Mouse (Mus musculus) spleen, postnatal 36 days (tissue): ENCODE results near the gene Eps8.

Experiments
- DNase-seq, 2 experiments: peaks; one replicate each; pipeline ENCODE4 v3.0.0; 2022; ENCODE audit warnings: low spot score in 2 of 2, mixed read lengths in 1 of 2

Gene Eps8

DNA sequence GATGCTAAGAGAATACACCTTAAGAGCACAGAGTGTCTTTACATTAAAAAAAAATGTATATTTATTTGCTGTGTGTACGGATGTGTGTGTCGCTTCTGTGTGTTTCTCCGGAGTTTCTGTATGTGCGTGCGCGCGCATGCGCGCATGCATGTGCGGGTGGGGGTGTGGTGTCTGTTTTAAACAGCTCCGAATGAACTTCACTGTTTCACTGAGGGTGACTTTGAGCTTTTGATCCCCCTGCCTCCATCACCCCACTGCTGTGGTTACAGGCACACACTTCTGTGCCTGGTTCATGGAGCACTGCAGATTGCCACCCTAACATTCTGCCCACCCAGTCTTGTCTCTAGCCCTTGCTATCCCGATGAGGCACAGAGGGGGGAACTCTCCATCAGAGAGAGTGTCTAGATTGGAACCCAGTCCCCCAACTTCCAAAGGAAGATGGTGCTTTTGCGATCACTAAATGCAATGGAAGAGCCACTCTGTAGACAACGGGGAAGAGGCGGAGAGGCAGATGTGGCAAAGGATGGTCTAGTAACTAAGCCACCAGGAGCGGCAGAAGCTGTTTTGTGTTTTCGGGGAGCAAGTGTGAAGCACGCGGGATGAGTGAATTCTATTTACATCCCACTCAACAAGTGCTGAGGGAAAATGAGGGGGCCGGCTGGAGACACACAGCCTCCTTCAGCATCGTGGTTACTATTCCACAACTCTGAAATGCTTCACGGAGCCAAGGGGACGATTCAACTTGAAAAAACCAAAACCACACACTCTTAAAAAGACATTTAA is 7.1 kb upstream of the Eps8 start:
- DNase-seq = no peak

DNA sequence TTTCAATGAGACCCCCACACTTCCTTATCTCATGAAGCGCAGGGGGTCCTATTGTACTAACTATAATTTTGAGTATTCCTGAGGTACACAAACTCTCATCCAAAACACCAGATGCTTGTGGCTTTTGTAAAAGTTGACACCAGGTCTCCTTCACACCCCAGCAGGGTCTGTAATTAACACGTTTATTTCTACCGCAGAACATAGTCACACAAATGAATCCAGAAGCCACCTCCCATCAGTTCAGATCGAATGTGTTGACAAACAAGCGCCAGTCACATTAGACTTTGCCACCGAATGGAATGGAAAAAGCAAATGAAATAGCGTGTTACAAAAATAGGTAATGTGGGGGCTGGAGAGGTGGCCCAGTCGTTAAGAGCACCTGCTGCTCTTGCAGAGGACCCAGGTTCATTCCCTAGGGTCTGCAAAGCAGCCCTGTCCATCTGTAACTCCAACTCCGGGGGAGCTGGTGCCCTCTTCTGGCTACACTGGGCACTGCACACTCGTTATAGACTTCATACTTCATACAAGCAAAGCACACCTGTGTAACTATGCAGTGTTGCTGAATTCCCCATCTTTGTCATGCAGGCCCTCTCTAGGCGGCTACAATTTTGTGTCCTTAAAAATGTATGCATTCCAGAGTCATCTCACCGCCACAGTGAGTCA is 3.9 kb upstream of the Eps8 start:
- no peak for DNase-seq

DNA sequence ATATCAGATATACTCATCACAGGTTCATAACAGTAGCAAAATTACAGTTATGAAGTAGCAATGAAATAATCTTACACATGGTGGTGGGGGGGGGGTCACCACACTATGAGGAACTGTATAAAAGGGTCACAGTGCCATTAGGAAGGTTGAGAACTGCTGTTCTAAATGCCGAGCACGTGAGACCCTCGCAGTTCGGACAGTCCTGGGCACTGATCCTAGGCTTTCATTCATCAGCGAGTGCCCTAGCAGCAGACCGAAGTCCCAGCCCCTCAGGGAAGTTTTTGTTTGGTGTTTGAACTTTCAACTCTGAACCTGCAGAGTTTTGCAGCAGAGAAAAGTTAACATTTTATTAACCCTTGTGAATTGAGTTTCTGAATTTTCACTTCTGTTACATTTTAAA is 2.5 kb upstream of the Eps8 start:
- DNase-seq = no peak

DNA sequence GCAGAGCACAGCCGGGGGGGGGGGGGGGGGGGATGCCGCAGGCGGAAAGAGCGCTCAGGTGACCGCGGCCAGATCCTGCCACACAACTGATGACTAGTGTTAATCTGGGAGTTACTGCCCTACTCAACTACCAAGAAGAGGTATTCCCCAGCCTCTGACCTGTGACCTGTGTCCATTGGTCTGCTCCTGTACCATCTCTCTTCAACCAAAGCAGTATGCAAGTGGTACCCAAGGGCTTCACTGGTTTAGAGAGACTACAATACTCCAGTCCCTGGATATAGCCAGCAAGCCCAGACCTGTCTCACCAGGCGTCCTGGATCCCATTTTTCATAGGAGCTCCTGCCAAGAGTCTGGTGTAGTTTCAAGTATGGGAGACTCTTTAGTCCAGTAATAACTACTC is 5.1 kb downstream of the Eps8 start:
- DNase-seq = no peak

DNA sequence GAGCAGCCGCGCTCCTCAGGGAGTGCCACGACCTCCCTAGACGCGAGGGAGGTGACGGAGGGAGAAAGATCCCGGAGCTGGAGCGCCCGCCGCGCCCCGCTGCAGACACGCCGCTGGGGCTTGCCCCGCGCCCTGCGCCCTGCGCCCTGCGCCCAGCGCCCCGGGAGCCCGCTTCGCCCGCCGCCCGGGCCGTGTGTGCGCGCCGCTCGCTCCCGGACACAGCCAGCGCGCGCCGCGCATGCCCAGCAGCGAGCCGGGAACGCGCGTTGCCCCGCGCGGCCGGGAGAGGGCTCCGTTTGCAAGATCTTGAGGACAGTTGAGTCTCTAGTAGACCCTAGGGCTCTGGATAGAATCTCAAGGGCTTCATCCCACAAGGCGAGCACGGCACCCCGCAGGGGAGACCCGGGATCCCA is 5.6 kb downstream of the Eps8 start:
- DNase-seq = peak; percentile 79 to 80

DNA sequence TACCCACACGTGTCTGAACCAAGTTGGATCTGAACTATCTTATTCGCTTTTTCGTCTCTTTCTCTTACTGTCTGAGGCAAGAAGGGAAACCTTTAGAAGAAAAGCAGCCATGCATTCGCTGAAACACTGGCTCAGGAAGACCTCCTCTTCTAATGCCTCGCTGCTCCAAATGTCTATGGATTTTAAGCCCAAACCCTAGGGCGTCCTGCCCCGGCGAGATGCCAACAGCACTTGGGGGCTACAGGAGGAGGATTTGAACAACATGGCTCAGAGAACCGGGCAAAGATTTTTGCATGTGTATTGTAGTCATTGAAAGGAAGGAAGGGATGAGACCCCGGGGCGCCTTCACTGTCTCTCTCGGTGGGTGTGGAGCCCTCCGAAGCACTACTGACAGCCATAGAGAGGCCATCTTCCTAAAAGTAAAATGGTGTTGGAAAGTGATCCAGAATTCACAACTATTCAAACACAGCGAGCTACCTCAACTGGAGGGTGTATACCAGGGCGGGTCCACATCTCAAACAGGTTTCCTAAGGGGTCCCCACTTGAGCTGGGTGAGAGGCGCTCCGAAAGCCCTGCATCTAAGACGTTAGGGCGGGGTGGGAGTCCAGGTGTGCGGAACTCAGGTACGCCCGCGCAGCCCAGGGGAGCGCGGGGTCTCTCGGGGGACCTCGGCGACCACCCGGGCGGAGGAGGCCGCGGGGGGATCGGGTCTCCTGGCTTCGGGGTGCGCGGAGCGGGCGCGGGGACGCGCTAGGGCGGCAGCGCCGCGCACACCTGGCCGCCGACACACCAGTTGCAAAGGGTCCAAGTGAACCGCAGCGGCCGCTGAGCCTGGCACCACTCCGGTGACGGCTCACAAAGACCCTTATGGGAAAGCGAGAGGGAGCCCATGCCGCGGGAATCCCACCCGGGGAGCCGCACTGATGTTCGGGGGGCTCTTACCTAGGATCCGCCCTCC is 6.3 kb downstream of the Eps8 start:
- DNase-seq = no peak

DNA sequence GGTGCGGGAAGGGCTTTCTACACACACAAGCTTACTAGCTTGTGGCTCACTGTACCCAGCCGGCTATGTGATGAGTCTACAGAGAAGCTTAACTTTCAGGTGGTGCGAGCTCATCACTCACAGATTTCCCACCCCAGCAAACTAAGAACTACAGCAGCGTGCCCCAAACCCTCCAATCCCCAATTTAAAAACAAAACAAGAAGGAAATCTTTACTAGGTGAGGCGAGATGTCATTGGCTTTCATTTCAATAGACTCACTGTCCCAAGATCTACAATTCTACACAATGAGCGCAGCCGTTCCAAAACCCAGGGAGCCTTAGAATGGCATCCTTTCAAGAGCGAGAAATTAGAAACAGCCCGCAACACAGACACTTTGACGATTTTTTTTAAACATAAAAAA is 7.0 kb downstream of the Eps8 start:
- no peak for DNase-seq

DNA sequence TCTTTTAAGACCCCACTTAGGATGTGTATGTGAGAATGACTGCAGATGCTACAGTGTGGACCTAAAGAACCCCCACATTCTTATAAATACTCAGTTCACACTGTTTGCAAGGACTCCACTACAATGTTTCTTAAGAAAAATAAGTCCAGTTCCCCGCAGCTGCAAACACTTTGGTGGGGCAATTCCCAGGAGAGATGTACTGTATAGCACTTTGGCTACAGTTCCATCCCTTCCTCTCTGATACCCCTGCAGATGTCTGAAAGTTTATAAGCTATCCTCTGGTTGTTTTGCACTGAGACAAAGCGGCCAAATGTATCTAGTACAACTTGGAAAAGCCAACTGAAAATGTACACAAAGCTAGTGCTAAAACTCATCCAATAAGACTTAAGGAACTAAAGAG is 8.0 kb downstream of the Eps8 start:
- DNase-seq = no peak

DNA sequence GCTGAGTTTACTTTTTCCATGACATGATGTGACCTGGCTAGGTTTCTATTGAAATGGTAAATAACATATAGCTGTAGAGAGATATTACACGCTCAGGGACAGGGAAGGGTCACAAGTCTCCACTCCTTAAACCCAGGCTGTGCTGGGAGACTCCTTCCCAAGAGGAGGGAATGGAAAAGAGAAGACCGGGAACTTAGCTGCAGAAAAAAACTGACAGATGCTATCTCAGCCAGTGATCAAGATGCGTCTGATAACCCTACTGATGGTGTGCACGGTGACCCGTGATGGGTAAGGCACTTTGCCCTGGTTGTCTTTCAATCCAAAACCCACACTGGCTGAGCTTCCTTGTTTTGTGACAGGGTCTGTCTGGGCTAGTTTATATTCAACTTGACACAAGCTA is 9.8 kb downstream of the Eps8 start:
- no peak for DNase-seq

DNA sequence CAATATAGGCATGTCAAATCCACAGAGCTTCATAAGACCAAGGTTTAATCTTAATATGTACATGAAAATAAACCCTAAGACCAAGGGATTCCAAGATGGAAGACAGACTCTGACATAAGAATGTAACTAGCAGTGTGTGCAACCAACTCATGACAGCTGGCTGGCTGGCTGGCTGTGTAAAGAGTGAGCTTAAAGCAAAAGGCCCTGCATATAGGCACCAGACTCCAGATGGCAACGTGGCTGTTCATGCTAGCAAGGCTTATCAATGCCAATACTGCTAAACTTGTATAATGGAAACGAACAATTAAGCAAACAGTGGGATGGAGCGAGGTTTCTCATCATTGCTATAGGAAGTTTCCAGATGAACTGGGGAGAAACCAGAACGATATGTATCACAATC is 10.9 kb downstream of the Eps8 start:
- DNase-seq = no peak

DNA sequence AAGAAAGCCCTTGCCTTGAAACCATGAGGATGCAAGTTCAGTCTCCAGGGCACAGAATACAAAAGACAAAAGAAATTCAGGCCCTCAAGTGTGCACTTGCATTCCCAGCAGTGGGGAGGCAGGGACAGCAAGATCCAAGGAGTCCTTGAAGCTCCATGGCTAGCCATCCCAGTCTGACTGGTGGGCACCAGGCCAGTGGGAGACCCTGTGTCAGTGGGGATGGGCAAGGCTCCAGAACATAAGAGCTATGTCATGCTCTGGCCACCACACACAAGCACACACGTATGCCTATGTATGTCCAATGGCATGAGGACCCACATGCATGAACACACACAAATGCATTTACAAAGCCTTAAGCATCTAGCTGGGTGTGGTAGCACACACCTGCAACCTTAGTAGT is 13.0 kb downstream of the Eps8 start:
- DNase-seq = no peak

DNA sequence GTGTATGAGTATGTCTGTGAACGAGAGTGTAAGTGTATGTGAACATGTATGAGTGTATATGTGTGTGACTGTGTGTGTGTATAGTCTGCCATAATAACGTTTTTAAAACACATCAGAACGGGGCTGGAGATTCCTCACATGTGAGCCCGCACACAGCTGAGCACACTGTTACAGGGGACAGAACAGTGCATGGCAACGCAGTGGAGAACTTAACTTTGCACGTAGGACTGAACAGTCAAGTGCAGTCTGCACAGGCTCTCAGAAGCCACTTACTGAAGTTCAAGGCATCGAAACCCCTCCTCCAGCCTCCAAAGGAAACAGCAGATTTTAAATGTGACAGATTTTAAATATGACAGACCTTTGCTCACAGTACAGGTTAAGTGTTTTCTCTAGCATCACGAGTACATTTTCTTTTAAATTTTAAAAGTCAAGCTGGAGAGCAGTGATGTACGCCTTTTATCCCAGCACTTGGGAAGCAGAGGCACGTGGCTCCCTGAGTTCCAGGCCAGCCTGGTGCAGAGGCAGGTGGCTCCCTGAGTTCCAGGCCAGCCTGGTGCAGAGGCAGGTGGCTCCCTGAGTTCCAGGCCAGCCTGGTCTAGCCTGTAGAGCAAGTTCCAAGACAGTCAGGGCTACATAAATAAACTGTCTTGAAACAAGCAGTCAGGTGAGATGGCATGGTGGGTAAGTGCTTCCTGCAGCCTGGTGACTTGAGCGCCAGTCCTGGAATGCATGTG is 15.7 kb downstream of the Eps8 start:
- DNase-seq = no peak

DNA sequence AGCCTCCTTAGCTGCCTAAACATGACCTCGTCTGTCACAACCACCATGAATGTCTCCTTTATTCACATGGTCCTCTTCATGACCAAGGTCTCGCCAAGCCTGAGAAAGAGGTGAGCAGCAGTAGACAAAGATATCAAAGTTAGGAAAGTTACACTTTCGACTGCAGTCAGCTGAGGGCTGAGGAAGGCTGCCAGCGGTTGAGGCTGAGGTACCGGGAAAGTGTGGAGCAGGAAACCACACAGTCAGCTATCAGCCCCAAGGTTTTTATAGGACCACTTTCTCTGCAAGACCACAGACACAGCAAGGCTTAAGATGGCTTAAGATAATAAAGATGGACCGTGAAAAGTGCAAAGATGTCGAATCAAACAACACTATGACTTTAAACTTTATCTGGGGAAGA is 17.2 kb downstream of the Eps8 start:
- no peak for DNase-seq

DNA sequence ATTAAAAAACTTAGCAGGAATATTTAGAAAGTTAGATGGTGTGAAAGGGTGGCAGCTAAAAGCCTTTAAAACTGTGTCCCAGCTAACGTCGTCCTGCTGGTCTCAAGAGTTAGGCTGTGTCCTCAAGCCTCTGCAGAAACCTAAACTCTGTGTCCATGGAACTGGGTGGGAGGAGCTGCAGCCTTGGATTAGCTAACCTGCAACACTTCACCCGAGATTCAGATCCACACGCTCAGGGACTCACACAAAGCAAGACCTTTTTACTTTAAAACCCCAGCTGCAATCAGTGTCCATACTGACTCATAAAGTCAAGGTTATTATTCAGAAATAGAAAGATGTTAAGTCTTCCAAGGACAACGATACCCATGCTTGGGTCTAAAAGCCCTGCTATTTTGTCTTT is 18.5 kb downstream of the Eps8 start:
- DNase-seq = no peak

DNA sequence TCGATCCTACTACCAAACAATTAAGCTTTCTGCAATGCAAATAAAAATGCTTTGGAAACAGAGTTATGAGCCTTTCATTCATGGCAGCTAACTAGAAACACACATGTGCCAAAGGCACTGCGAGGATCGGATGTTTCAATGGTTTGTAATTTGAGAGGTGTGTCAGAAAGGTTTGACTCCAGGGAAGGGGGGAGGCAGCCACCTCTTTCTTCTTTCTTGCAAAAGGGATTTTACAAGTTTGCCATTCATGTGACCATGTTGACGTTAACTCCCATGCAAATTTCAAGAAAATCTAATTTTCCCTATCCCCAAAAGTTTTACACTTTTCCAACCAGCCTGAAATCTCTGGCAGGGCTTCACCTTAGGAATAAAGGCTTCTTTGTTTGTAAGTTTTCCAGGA is 21.1 kb downstream of the Eps8 start:
- no peak for DNase-seq

DNA sequence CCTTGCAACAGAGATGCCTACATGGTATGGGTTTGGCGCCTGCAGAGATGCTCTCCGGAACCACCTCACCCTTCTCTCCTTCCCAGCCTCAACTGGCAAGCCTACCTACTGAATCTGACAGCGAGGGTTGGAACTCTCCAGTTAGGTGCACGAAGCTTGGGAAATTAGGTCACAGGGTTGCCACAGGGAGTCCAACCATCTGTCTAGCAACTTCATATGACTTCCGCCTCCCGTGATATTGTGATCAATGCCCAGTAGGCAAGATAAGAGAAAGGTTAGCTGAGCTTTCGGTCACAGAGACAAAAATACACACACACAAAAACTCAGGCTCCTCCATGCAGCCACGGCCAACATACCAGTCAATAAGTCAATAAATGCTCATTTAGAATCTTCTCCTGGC is 21.6 kb downstream of the Eps8 start:
- DNase-seq = no peak

DNA sequence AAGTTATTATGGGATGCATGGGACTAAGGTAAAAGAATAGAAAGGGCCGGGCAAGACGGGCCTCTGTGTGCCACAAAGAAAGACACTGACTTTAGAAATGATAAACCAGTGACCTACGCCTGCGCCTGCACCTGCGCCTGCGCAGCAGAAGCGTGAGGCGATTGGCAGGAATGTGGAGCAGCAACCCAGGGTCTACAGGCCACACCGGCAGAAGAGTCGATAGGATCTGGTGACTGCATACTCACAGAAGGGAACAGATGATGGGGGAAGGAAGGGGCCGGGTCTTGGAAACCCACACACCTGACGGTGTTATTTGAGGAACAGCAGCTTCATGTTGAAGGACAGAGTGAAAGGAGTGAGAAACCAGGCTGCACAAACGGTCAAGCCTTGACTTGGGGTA is 24.3 kb downstream of the Eps8 start:
- DNase-seq = no peak

DNA sequence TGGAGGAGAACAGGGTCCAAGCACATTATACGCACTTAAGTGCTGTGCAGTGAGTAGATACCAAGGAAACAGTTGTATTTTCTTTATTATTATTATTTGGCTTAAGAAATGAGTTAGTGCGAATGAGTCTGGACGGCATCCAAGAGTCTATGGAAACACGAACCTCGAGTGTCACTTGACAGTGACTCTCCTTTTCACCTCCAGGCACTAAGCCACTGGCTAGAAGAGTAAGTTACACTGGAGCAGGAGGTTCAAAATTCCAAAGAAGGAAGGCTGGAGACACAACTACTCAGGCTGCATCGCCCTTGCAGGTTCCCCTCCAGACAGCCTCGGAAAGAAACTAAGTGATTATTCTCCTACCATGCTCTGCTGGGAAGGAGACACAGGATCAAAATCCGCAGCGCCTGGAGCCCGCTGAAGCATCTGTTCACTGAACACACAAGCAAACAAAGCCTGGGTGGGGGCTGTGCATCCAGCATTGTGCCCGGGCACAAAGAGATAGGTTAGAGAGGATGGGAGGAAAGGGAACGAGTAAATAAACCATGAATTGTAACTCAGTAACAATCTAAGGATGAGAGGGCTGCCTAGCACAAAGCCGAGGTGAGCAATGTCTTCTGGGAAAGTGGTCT is 25.0 kb downstream of the Eps8 start:
- no peak for DNase-seq

DNA sequence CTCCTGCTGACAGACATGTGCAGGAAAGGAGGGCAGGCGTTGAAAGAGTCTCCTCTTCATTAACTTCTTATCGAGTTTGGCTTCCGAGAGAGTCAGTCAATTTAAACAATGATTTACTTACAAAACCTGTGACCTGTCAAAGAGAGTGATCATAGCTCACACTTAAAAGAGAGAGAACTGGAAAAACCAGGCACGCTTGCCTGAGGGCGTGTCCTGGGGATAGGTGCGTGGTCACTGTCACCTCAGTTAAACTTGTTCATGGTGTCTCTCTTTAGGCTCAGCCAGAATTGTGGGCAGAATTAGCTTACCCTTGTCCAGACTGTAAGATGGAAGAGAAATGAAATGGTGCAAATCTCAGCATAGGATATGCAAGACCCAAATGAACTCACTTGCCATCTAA is 26.0 kb downstream of the Eps8 start:
- DNase-seq = no peak

DNA sequence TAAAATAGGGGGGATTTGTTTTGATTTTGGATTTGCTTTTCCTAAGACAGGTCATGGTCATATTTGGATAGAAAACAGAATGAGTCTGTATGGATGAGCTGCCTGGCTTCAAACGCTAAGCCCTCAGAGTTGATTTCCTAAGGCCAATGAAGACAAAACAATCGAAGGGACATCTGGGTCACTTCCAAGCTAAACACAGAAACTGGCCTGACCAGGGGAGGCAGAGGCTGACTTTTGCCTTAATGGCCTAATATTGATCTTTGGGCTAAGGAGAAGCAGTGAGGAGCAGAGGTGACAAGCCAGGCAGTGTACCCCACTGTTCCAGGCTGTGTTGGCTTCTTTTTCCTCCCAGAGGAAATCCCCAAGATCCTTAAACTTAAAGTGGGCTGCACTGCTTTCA is 33.7 kb downstream of the Eps8 start:
- no peak for DNase-seq

DNA sequence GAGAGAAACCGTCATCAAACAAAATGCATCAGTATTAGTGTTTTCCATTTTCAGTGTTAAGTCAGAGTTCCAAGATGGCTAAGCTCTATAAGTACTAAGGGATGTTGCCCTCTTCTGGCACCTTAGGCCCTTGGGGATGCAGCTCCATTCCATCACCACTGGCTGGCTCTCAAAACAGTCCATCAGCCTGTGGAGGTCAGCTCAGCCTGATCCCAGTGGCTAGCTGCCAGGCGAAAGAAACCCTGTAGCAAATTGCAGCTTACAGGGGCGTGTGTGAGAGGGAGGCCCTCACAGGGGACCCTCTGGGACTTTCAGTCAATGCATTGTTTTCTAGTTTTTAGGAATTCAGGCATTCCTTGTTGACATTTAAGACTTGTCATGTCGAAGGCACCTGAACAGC is 40.8 kb downstream of the Eps8 start:
- DNase-seq = no peak
